Mouse (Mus musculus) ES-CJ7 (cell line): ENCODE measurements around the gene Ins2.

ENCODE experiments used
- DNase-seq: peaks from one replicate; pipeline ENCODE4 v3.0.0; 2011; ENCODE audit warnings: low read depth, low spot score

The Ins2 gene

GRCm38 (mm10) chr7:142664465-142665029, 78.6 kb downstream of the Ins2 start:
- no peak for DNase-seq

GRCm38 (mm10) chr7:142663931-142664421, 79.2 kb downstream of the Ins2 start:
- DNase-seq: no peak

GRCm38 (mm10) chr7:142663151-142663550, 80.0 kb downstream of the Ins2 start:
- DNase-seq: no peak

GRCm38 (mm10) chr7:142661811-142662210, 81.4 kb downstream of the Ins2 start:
- no peak for DNase-seq

GRCm38 (mm10) chr7:142661046-142661445, 82.1 kb downstream of the Ins2 start:
- no peak for DNase-seq

GRCm38 (mm10) chr7:142660651-142660945, 82.6 kb downstream of the Ins2 start:
- peak; percentile 57 for DNase-seq

- DNase-seq: peak; percentile 58
These were observed 83.2 kb downstream of the Ins2 start for GRCm38 (mm10) chr7:142659767-142660650.

GRCm38 (mm10) chr7:142659181-142659681, 84.0 kb downstream of the Ins2 start:
- no peak for DNase-seq

GRCm38 (mm10) chr7:142658681-142659180, 84.5 kb downstream of the Ins2 start:
- no peak for DNase-seq

GRCm38 (mm10) chr7:142657821-142658614, 85.2 kb downstream of the Ins2 start:
- no peak for DNase-seq

GRCm38 (mm10) chr7:142657341-142657791, 85.8 kb downstream of the Ins2 start:
- DNase-seq: no peak

- DNase-seq: peak; percentile 59
These were observed 87.1 kb downstream of the Ins2 start for GRCm38 (mm10) chr7:142656055-142656454.

GRCm38 (mm10) chr7:142655633-142656032, 87.5 kb downstream of the Ins2 start:
- DNase-seq: peak; percentile 60

GRCm38 (mm10) chr7:142653726-142654125, 89.5 kb downstream of the Ins2 start:
- no peak for DNase-seq

- no peak for DNase-seq
These were observed 96.5 kb downstream of the Ins2 start for GRCm38 (mm10) chr7:142646676-142647075.

- no peak for DNase-seq
These were observed 98.1 kb downstream of the Ins2 start for GRCm38 (mm10) chr7:142645045-142645444.

GRCm38 (mm10) chr7:142636178-142636577, 107.0 kb downstream of the Ins2 start:
- DNase-seq: no peak

- DNase-seq: no peak
These were observed 112.5 kb downstream of the Ins2 start for GRCm38 (mm10) chr7:142630691-142631090.

- DNase-seq: no peak
These were observed 113.4 kb downstream of the Ins2 start for GRCm38 (mm10) chr7:142629806-142630205.
